Mouse (Mus musculus) thymus, postnatal 14 days (tissue): ENCODE results near the gene Nup62.

Experiments
- DNase-seq: peaks from one replicate; pipeline ENCODE4 v3.0.0; 2021

Gene Nup62

DNA sequence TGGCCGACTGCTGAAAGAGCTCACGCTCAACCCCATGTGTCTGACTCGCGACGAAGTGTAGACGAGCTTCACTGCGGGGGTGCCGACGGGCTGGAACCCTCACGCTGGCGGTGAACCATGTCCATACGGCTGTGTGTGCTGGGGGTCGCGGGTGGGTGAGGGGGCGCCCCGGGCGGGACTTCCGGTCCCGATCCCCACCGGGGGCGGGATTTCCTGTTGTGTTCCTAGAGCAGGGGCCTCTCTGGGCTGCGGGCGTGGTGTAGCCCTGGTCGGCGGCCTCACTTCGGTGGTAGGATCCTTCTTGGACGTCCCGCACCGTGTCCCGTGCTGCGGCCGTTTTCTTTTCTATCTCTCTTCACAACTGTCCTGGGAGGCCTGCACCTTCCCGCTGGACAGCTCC, 34.3 kb downstream of the Nup62 start:
- DNase-seq: peak; percentile 85

DNA sequence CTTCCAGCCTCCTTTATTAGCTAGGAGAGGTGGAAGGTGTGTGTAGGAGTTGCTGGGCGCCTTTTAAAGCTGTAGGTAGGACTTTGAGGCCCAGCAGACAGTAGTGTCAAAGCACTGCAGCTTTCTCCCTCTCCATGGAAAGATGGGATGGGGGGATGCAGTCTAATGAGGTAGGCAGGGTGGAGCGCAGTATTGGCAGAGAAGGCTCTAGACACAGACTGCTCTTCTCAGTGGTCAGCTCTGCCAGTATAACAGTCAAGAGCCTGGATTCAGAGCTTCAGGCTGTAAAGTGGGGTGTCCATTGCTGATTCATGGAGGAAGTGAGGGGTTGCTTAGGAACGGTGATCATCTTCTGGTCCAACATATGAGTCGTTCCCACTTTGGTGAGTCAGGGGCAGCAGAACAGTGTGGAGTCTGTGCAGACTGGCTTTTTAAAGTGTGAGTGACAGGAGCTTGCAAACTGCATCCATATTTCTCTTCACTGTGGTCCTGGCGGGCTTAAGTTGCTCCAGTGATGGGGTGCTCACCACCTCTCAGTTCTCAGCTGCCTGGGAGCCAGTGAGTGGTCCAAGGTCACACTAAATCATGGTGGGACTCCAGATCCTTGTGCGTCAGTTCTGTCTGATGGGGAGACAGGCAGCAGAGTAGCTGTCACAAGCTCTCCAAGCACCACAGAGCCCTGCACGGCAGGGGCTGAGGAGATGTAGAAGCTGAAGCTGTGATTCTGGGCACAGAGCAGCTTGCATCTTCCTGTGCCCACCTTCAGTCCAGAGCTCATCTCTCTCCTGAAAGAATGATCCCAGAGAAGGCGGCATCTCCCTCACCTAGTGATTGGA, 35.1 kb downstream of the Nup62 start:
- DNase-seq: no peak

GRCm38 (mm10) chr7:44851625-44852234, 35.8 kb downstream of the Nup62 start:
- no peak for DNase-seq

DNA sequence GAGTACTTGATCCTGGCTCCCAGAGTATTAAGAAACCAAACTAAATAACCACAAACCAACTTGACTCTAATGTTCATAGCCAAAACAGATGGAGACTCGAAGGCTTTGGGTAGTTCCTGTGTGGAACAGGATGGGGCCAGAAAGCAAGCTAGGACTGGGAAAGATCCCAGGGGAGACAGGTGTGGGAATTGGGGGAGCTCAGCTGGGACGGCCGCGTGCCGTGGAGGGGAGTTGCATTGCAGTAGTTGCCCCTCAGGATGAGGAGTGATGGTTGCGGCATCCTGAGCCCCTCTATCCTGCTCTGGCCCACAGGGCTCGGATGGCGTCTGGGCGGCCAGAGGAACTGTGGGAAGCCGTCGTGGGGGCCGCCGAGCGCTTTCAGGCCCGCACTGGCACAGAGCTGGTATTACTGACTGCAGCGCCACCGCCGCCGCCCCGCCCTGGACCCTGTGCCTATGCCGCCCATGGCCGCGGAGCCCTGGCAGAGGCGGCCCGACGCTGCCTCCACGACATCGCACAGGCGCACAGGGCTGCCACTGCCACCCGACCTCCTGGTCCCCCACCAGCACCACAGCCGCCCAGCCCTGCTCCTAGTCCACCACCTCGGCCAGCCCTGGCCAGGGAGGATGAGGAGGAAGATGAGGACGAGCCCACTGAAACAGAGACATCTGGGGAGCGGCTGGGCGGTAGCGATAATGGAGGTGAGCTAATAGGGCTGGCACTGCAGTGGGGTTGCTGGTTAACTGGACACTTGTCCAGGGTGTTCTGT, 36.6 kb downstream of the Nup62 start:
- DNase-seq: no peak

GRCm38 (mm10) chr7:44853065-44853464, 37.2 kb downstream of the Nup62 start:
- DNase-seq: no peak

- peak; percentile 40 for DNase-seq
These were observed 37.9 kb downstream of the Nup62 start for GRCm38 (mm10) chr7:44853596-44854355.

DNA sequence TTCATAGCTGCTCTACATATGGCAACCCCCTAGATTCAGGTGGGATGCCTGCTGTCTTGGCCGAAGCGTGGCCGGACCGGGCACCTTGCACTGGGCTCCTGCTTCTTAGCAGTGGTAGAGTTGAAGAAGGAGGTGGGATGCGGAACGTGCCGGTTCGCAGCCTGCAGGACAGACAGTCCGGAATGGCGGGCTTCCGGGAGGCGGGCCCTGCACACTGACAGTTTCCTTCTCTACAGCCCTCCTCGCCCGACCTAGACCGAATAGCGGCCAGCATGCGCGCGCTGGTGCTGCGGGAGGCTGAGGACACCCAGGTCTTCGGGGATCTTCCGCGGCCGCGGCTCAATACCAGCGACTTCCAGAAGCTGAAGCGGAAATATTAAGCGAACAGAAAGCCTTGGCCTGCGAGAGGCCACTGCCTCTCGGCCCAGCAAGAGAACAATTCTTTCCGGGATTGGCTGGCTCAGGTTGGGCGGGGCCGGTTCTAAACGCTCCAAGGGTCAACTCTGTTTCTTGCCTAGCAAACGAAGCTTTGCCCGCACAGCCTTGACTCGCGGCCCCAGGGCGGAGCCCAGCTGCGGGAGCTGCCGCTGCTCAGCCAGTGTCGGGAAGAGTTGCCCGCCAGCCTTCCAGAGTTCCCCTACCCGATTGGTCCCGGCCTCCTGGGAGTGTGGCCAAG, 38.6 kb downstream of the Nup62 start:
- DNase-seq: peak; percentile 85

DNA sequence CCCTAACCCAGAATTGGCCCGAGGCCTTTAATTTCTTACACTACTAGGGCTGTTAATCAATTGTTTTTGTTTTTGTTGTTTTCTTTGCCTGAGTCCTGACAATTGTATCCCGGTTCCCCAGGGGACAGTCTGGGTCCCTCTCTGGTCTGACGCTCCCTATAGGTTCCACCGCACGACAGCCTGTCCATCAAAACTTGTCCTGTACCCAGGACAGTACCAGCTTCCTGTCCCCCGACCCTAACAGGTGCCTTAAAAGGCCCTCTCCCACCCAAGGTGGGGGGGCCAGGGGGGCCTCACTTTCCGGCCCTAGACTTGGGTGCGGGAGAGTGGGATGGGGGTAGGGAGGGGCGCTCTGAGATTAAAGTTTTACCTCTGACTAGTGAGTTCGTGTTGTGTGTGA, 39.1 kb downstream of the Nup62 start:
- DNase-seq: peak; percentile 56

DNA sequence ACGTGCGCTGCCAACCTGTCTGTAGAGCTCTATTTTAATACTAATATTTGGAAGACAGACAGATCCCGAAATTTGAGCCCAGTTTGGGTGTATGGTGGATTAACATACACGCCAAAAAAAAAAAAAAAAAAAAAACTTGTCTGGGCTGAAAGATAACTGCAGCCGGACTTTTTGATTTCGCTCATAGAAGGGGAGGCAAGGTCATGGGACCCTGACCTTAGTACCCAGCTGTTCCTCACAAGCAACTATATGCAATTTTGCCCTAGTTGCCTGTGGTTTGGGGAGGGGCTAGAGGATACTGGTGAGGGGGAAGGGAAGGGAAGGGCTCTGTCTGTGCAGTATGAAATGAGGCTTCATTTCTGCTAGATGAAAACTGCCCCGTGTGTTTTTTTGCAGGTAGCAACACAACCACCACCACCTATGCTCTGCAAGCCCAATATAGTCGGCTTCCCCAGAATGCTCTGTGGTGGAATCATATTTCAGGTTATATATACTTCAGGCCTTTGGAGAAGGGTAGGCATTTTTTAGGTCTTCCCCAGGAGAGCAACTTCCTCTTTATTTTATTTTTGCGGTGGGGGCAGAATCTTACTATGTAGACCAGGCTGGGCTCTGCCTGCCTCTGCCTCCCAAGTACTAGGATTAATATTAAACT, 40.5 kb downstream of the Nup62 start:
- DNase-seq: peak; percentile 62

DNA sequence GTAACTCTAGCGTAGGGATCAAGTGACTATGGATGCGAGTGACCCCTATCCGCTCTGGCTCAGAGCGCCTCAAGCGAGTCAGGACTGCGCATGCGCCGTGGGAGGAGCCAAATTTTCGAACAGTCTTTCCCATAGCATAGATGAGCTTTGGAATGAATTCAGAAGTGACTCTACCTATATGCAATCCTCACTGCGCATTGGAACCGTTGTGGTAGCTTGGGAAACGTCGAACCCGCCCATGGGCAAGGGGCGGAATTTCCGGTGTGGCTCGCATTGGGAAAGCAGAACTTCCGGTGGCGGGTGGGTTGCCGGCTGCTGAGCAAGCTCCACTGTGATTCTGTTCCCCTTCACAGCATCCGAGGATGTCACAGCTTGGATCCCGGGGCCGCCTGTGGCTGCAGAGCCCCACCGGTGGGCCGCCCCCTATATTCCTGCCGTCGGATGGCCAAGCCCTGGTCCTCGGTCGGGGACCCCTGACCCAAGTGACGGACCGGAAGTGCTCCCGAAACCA, 41.2 kb downstream of the Nup62 start, which contains the start of gene Pnkp:
Gene Pnkp, plus strand, starts transcription at position 98 of the 511 bp plus-strand sequence.
- DNase-seq: peak; percentile 88

- DNase-seq: peak; percentile 62
These were observed 42.0 kb downstream of the Nup62 start for GRCm38 (mm10) chr7:44857905-44858304.

DNA sequence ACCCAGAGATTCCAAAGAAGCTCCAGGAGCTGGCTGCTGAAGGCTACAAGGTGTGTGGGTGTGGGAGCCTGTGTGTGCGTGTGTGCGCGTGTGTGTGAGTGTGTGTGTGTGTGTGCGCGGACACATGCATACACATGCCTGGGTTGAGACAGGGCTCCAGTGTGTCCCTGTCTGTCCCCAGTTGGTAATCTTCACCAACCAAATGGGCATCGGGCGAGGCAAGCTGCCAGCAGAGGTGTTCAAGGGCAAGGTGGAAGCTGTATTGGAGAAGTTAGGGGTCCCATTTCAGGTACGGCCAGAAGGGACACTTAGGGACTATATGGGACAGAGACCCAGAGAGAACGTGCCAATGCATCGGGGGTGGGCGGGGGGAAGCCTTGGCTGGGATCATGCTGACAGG, 44.0 kb downstream of the Nup62 start:
- DNase-seq: no peak

- DNase-seq: peak; percentile 70
These were observed 44.9 kb downstream of the Nup62 start for GRCm38 (mm10) chr7:44860576-44861428.

DNA sequence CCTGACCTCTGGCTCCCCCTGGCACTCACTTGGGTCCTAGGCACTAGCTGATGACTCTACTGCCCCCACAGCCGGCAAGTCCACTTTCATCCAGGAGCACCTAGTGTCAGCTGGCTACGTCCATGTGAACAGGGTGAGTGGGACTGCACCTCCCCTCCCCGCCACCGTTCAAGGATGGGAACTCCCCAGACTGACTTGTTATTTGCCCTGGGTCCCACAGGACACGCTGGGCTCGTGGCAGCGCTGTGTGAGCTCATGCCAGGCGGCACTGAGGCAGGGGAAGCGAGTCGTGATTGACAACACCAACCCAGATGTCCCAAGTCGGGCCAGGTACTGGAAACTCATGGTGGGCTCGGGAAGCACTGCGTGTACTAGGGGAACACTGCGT, 45.5 kb downstream of the Nup62 start:
- no peak for DNase-seq

DNA sequence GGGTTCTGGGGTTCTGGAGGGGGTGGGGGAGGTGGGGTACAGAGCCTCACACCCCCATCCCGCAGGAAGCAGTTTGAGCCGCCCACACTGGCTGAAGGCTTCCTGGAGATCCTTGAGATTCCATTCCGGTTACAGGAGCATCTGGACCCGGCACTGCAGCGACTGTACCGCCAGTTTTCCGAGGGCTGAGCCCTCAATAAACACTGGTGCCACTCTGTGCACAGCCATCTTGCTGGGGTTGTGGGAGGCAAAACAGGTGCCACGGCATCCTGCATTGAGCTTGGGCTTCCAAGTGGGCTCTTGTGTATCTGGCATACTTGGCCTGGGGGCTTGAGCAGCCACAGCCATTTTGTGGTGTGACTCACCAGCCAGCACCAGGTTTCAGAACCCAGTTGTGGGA, 46.5 kb downstream of the Nup62 start:
- DNase-seq: no peak

GRCm38 (mm10) chr7:44863210-44863609, 47.3 kb downstream of the Nup62 start:
- DNase-seq: no peak

- no peak for DNase-seq
These were observed 48.1 kb downstream of the Nup62 start for GRCm38 (mm10) chr7:44863982-44864494.

DNA sequence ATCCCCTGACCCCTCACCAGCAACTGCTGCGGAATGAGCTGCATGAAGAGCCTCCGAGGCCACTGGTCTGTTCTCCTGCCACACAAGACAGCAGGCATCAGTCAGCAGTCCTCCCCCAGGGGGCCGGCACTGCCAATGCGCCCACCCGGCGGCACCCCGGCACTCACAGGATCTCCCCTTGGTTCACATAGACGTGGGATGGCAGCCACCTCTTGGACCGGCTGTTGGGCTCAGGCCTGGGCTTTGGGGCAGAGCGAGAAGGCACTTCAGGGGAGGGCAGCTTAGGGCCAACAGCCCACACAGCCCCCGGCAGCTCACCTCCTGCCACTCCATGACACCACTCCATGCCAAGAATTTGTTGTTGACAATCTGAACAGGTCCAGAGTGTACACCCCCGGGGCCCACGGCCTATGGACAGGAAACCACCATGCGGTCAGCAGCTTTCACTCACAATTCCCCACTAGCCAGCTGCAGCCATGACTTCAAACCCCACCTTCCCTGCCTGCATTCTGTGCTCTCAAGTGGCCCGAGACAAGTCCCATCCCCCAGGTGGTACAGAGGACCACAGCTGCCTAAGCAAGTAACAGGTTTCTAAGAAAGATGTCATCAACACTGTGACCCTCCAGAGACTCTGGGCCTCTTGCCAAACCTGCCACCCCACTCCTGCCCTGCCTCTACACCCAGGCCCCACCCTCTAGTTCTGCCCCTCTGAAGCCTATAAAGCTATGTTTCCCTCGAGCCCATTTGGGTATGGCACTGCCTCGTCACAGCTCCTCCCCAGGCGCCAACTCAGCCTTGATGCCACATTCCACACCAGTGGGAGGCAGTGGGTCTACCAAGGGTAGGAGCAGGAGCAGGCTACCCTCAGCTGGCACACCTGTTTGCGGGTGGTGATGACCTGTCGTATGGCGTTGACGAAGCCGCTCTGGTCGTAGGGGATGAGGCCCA, 49.0 kb downstream of the Nup62 start:
- no peak for DNase-seq
